Mouse (Mus musculus) hindbrain, embryonic 14.5 days (tissue): ENCODE data around the gene Uri1. TPM values are rescaled to one million over a fixed set of nuclear protein-coding genes. Genes with fewer than 3 reads are reported as not detected.
A peak's percentile ranks its signal among the peaks of the same experiment; 100 is the strongest.

Experiments used
- ATAC-seq: fragments of 200-750 bp; cut with Nextera tagmentation; 2 replicates; pipeline ENCODE4 v1.8.0; 2017; ENCODE audit warnings: moderate number of reproducible peaks, mild to moderate bottlenecking, moderate TSS enrichment, moderate library complexity; ENCODE audit not compliant: low FRiP score
- DNase-seq: peaks from one replicate; pipeline ENCODE4 v3.0.0-alpha.2; 2015; ENCODE audit warnings: low spot score
- H3K27ac ChIP-seq: fragments of 300-500 bp; sonication (generic); 2 replicates; pipeline ENCODE4 v1.5.1; 2014; ENCODE audit warnings: mild to moderate bottlenecking, moderate library complexity
- H3K27me3 ChIP-seq: fragments of 300-500 bp; sonication (generic); 2 replicates; pipeline ENCODE4 v1.6.1; 2014; ENCODE audit warnings: mild to moderate bottlenecking, low read length, mixed read lengths; ENCODE audit not compliant: control insufficient read depth, insufficient read depth
- H3K36me3 ChIP-seq: fragments of 300-500 bp; sonication (generic); replicated peaks from 2 replicates; pipeline ENCODE4 v1.6.1; 2014; ENCODE audit not compliant: control insufficient read depth, insufficient read depth
- H3K4me1 ChIP-seq: fragments of 300-500 bp; sonication (generic); replicated peaks from 2 replicates; pipeline ENCODE4 v1.6.1; 2014; ENCODE audit warnings: antibody characterized with exemption, low read length, mixed read lengths; ENCODE audit not compliant: control insufficient read depth, insufficient read depth
- H3K4me2 ChIP-seq: fragments of 300-500 bp; sonication (generic); replicated peaks from 2 replicates; pipeline ENCODE4 v1.6.1; 2014; ENCODE audit warnings: mild to moderate bottlenecking, moderate library complexity
- H3K4me3 ChIP-seq: fragments of 300-500 bp; sonication (generic); replicated peaks from 2 replicates; pipeline ENCODE4 v1.5.1; 2014; ENCODE audit warnings: mild to moderate bottlenecking, low read length
- H3K9ac ChIP-seq: fragments of 300-500 bp; sonication (generic); 2 replicates; pipeline ENCODE4 v1.6.1; 2014
- H3K9me3 ChIP-seq: fragments of 300-500 bp; sonication (generic); 2 replicates; pipeline ENCODE4 v1.6.1; 2016; ENCODE audit warnings: low read length; ENCODE audit not compliant: control insufficient read depth
- WGBS: fragments of 180-500 bp; shearing (Covaris S2); extraction: QIAGEN DNeasy Blood & Tissue Kit; methylation state at CpG from one replicate; pipeline ENCODE4 v1.1.7; 2014; 5-methylcytosine and 5-hydroxymethylcytosine counted together
- polyA plus RNA-seq: library from polyadenylated mRNA; unstranded; fragments of >200 nt; fragmentation: Nextera tagmentation; extraction: Ambion mirVana; gene quantifications from 2 replicates; pipeline ENCODE4 v1.2.1, GENCODE M21; 2014

Uri1 gene
- polyA plus RNA-seq, 1 experiment from 2014 or later = 34.4 TPM

- 60% methylated on average over 18 of the region's 18 CpGs for WGBS
- Histone ChIP-seq H3K36me3 (no peaks in the 10 kb centered on the region), H3K4me1 (0 out of 2 replicates have a peak, but pooled peaks cover 8% of the 10 kb centered on the region), H3K27me3 (no peaks in the 10 kb centered on the region), H3K27ac (no peak overlapping the region), H3K4me2 (no peak overlapping the region), H3K9me3 (no peaks in the 10 kb centered on the region), H3K9ac (no peak overlapping the region), H3K4me3 (no peak overlapping the region)
- DNase-seq (no peak), ATAC-seq (peak; percentile 42; the same call in 1 of the 2 replicates)
These were observed 106.5 kb downstream of the Uri1 start for GRCm38 (mm10) chr7:37916762-37917439.

- Histone ChIP-seq H3K4me3 (no peak overlapping the region), H3K4me1 (peaks cover 9% of the 10 kb centered on the region), H3K4me2 (no peak overlapping the region), H3K27me3 (no peaks in the 10 kb centered on the region), H3K9me3 (no peaks in the 10 kb centered on the region), H3K36me3 (no peaks in the 10 kb centered on the region), H3K9ac (no peak overlapping the region), H3K27ac (no peak overlapping the region)
- ATAC-seq (no peak), DNase-seq (no peak)
- 44% methylated on average over 3 of the region's 3 CpGs for WGBS
These were observed 111.6 kb downstream of the Uri1 start for GRCm38 (mm10) chr7:37911802-37912122.

GRCm38 (mm10) chr7:37911114-37911801 is 112.1 kb downstream of the Uri1 start:
- H3K4me2 ChIP-seq = no peak overlapping the region
- H3K4me1 ChIP-seq = peaks cover 9% of the 10 kb centered on the region
- no peak for DNase-seq
- no peak overlapping the region for H3K4me3 ChIP-seq
- H3K36me3 ChIP-seq = no peaks in the 10 kb centered on the region
- H3K27ac ChIP-seq = no peak overlapping the region
- ATAC-seq = no peak
- H3K27me3 ChIP-seq = no peaks in the 10 kb centered on the region
- H3K9me3 ChIP-seq = no peaks in the 10 kb centered on the region
- no peak overlapping the region for H3K9ac ChIP-seq
- WGBS = 42% methylated on average over 5 of the region's 5 CpGs

- no peak for DNase-seq
- Histone ChIP-seq H3K9ac (no peak overlapping the region), H3K27me3 (no peaks in the 10 kb centered on the region), H3K36me3 (no peaks in the 10 kb centered on the region), H3K4me1 (peaks cover 9% of the 10 kb centered on the region), H3K4me2 (no peak overlapping the region), H3K27ac (no peak overlapping the region), H3K9me3 (no peaks in the 10 kb centered on the region), H3K4me3 (no peak overlapping the region)
- ATAC-seq = no peak
- WGBS = 57% methylated on average over 9 of the region's 9 CpGs
These were observed 113.2 kb downstream of the Uri1 start for GRCm38 (mm10) chr7:37910161-37910560.

Other genes with a start within 250 kb of the Uri1 start
- 35.6 and 43.0 TPM in 2 replicates for gene Zfp536, start 249.9 kb downstream of the Uri1 start, polyA plus RNA-seq
- gene Ccne1, start 84.0 kb upstream of the Uri1 start, polyA plus RNA-seq = 16.8 and 19.6 TPM in 2 replicates
- 29.2 and 33.9 TPM in 2 replicates for gene 1600014C10Rik, start 159.7 kb upstream of the Uri1 start, polyA plus RNA-seq
- gene Plekhf1, start 204.5 kb upstream of the Uri1 start, polyA plus RNA-seq = 0.66 and 0.90 TPM in 2 replicates
- 77.8 and 81.9 TPM in 2 replicates for gene Pop4, start 247.9 kb upstream of the Uri1 start, polyA plus RNA-seq